Mouse (Mus musculus) megakaryocyte, embryonic 14.5 days (primary cell): ENCODE data around the gene Fbn1. TPM values are rescaled to one million over a fixed set of nuclear protein-coding genes. Genes with fewer than 3 reads are reported as not detected.

Source experiments
- H3K27me3 ChIP-seq: replicated peaks from 2 replicates; pipeline ENCODE3; 2012; ENCODE audit warnings: inconsistent platforms
- H3K36me3 ChIP-seq: replicated peaks from 2 replicates; pipeline ENCODE3; 2012; ENCODE audit warnings: low read length, inconsistent platforms, mixed read lengths
- H3K4me1 ChIP-seq: 2 replicates; pipeline ENCODE4 v1.6.1; 2012; ENCODE audit warnings: inconsistent platforms
- H3K4me3 ChIP-seq: replicated peaks from 2 replicates; pipeline ENCODE3; 2012; ENCODE audit warnings: moderate library complexity, mild to moderate bottlenecking, inconsistent platforms
- H3K9me3 ChIP-seq: 2 replicates; pipeline ENCODE4 v1.6.1; 2012; ENCODE audit warnings: inconsistent platforms
- FLI1 ChIP-seq: IDR thresholded peaks from 2 replicates; pipeline ENCODE4 v1.6.1; 2012; ENCODE audit warnings: low read length, inconsistent platforms, mixed read lengths
- GATA1 ChIP-seq: IDR thresholded peaks from 3 replicates; pipeline ENCODE4 v1.6.1; 2012; ENCODE audit warnings: mixed read lengths, low read length, inconsistent platforms, borderline replicate concordance
- polyA plus RNA-seq: library from polyadenylated mRNA; stranded (reverse); fragments of >175 nt; gene quantifications from 2 replicates; pipeline ENCODE4 v1.2.3, GENCODE M21; 2012; ENCODE audit warnings: low replicate concordance; ENCODE audit not compliant: insufficient read depth

Fbn1 gene
- polyA plus RNA-seq, 1 experiment = not detected

- Histone ChIP-seq H3K36me3 (peaks cover 28% of the 10 kb centered on the region), H3K4me1 (peaks cover 9% of the 10 kb centered on the region), H3K27me3 (no peaks in the 10 kb centered on the region), H3K9me3 (no peaks in the 10 kb centered on the region), H3K4me3 (no peak overlapping the region)
- TF ChIP-seq GATA1 (no peak), FLI1 (no peak)
Measured at GRCm38 (mm10) chr2:125263753-125264152, 244.0 kb downstream of the Fbn1 start.

- Histone ChIP-seq H3K9me3 (no peaks in the 10 kb centered on the region), H3K4me1 (peaks cover 5% of the 10 kb centered on the region; the same call in 1 of the 2 replicates), H3K27me3 (no peaks in the 10 kb centered on the region), H3K36me3 (peaks cover 35% of the 10 kb centered on the region), H3K4me3 (no peak overlapping the region)
- TF ChIP-seq FLI1 = no peak
- TF ChIP-seq GATA1 = no peak
Measured at GRCm38 (mm10) chr2:125263056-125263455, 244.7 kb downstream of the Fbn1 start.

DNA sequence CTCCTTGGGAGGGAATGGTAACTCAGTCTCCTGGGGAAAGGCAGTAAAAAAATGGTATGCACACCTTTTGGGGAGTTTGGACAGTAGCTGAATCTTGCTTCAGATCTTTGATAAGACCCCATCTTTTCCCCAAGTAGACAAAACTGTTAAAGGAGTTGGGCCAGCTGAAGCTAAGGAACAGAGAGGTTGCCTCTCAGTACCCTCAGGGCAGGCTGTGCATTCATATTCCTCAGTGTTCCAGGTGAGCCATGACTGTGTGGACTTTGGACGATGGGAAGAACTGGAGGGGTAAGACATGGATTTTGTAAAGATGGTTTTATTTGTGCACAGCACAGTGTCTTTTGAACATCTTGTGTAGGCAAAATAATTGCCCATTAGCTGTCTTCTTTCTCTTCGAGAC lies 247.5 kb downstream of the Fbn1 start:
- H3K4me3 ChIP-seq = no peak overlapping the region
- TF ChIP-seq GATA1 = no peak
- TF ChIP-seq FLI1 = no peak
- H3K36me3 ChIP-seq = peaks cover 62% of the 10 kb centered on the region
- H3K9me3 ChIP-seq = no peaks in the 10 kb centered on the region
- H3K27me3 ChIP-seq = no peaks in the 10 kb centered on the region
- peaks cover 31% of the 10 kb centered on the region for H3K4me1 ChIP-seq

GRCm38 (mm10) chr2:125259230-125260120 lies 248.3 kb downstream of the Fbn1 start:
- TF ChIP-seq FLI1 = no peak
- TF ChIP-seq GATA1 = no peak
- Histone ChIP-seq H3K4me1 (peaks cover 37% of the 10 kb centered on the region), H3K4me3 (no peak overlapping the region), H3K27me3 (no peaks in the 10 kb centered on the region), H3K36me3 (peaks cover 69% of the 10 kb centered on the region), H3K9me3 (peaks cover 3% of the 10 kb centered on the region)

- Histone ChIP-seq H3K27me3 (no peaks in the 10 kb centered on the region), H3K4me3 (no peak overlapping the region), H3K36me3 (peaks cover 96% of the 10 kb centered on the region), H3K4me1 (peaks cover 59% of the 10 kb centered on the region), H3K9me3 (peaks cover 13% of the 10 kb centered on the region)
- no peak for TF ChIP-seq FLI1
- TF ChIP-seq GATA1 = no peak
Measured at GRCm38 (mm10) chr2:125255886-125256285, 251.9 kb downstream of the Fbn1 start.

GRCm38 (mm10) chr2:125254630-125255029 lies 253.2 kb downstream of the Fbn1 start:
- TF ChIP-seq FLI1 = no peak
- no peak for TF ChIP-seq GATA1
- Histone ChIP-seq H3K27me3 (no peaks in the 10 kb centered on the region), H3K4me1 (peaks cover 67% of the 10 kb centered on the region), H3K36me3 (peaks cover 96% of the 10 kb centered on the region), H3K4me3 (no peak overlapping the region), H3K9me3 (peaks cover 13% of the 10 kb centered on the region)

DNA sequence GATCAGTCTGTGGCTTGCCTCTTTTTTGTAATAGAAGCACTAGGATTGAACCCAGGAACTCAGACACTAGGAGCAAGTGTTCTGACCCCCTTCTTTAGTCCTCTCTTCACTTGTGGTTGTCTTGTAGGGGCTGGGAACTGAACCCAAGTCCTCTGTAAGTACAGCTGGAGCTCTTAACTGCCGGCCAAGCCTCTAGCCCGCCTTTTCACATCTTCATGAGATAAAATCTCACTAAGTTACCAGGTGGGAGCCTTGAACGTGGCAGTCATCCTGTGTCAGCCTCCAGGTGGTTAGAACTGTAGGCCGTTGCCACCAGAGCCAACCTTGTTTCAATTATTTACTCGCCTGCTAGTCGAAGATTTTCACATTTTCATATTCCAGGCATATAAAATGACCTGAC lies 254.1 kb downstream of the Fbn1 start:
- Histone ChIP-seq H3K27me3 (no peaks in the 10 kb centered on the region), H3K4me3 (no peak overlapping the region), H3K9me3 (peaks cover 13% of the 10 kb centered on the region), H3K36me3 (peaks cover 91% of the 10 kb centered on the region), H3K4me1 (peaks cover 77% of the 10 kb centered on the region)
- TF ChIP-seq FLI1 = no peak
- TF ChIP-seq GATA1 = no peak

- no peak overlapping the region for H3K4me3 ChIP-seq
- TF ChIP-seq GATA1 (no peak), FLI1 (no peak)
- peaks cover 77% of the 10 kb centered on the region for H3K36me3 ChIP-seq
- peaks cover 80% of the 10 kb centered on the region for H3K4me1 ChIP-seq
- H3K9me3 ChIP-seq = peaks cover 13% of the 10 kb centered on the region
- no peaks in the 10 kb centered on the region for H3K27me3 ChIP-seq
Measured at GRCm38 (mm10) chr2:125252275-125252674, 255.5 kb downstream of the Fbn1 start.

DNA sequence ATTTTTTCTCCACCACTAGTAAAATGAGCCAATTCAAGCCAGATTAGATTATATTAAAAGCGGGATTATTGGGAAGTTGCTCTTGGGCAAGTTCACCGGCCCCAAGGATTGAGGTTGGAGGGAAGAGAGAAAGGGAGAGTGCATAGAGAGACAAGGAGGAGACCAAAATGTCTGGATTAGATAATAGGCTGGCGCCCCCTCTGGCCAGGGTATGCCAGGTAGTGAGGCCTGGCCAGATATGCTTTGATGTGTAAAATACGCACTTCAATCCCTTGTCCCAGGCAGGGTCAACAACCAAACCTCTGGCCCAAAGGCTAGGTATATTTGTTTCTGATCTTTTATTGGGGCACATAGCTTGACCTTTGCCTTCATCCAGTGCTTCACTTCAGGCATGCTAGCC lies 256.0 kb downstream of the Fbn1 start:
- Histone ChIP-seq H3K9me3 (peaks cover 13% of the 10 kb centered on the region), H3K27me3 (no peaks in the 10 kb centered on the region), H3K36me3 (peaks cover 72% of the 10 kb centered on the region), H3K4me1 (peaks cover 75% of the 10 kb centered on the region), H3K4me3 (no peak overlapping the region)
- no peak for TF ChIP-seq FLI1
- no peak for TF ChIP-seq GATA1

Other genes with a start within 250 kb of the Fbn1 start
- gene Gm9913, start 2.9 kb downstream of the Fbn1 start, polyA plus RNA-seq = not detected in 2 replicates
- 0.47 and 0.58 TPM in 2 replicates for gene Cep152, start 117.1 kb upstream of the Fbn1 start, polyA plus RNA-seq
- gene Eid1, start 165.1 kb upstream of the Fbn1 start, polyA plus RNA-seq = 4.4 and 37.5 TPM in 2 replicates
- gene Shc4, start 216.2 kb upstream of the Fbn1 start, polyA plus RNA-seq = 0.17 TPM in 1 of 2 replicates, not detected in the other